Mouse (Mus musculus) liver, postnatal 0 days (tissue): ENCODE data around the gene Slc16a12. TPM values are rescaled to one million over a fixed set of nuclear protein-coding genes. Genes with fewer than 3 reads are reported as not detected.

Source experiments
- ATAC-seq: fragments of 200-750 bp; cut with Nextera tagmentation; 2 replicates; pipeline ENCODE4 v1.8.0; 2017; ENCODE audit warnings: mild to moderate bottlenecking, moderate library complexity
- DNase-seq: peaks from one replicate; pipeline ENCODE4 v3.0.0-alpha.2; 2016
- H3K27ac ChIP-seq: fragments of 300-500 bp; sonication (generic); 2 replicates; pipeline ENCODE4 v1.5.1; 2014; ENCODE audit warnings: antibody characterized with exemption, moderate library complexity, mild to moderate bottlenecking, low read depth
- H3K27me3 ChIP-seq: fragments of 300-500 bp; sonication (generic); 2 replicates; pipeline ENCODE4 v1.6.1; 2014; ENCODE audit warnings: low read length, control low read depth, mixed read lengths; ENCODE audit not compliant: insufficient read depth
- H3K36me3 ChIP-seq: fragments of 300-500 bp; sonication (generic); replicated peaks from 2 replicates; pipeline ENCODE4 v1.6.1; 2014; ENCODE audit warnings: mild to moderate bottlenecking, control low read depth, low read length, moderate library complexity, mixed read lengths; ENCODE audit not compliant: insufficient read depth
- H3K4me1 ChIP-seq: fragments of 300-500 bp; sonication (generic); 2 replicates; pipeline ENCODE4 v1.6.1; 2014; ENCODE audit warnings: antibody characterized with exemption, mild to moderate bottlenecking, control low read depth; ENCODE audit not compliant: insufficient read depth
- H3K4me2 ChIP-seq: fragments of 300-500 bp; sonication (generic); 2 replicates; pipeline ENCODE4 v1.6.1; 2014; ENCODE audit warnings: low read depth, mild to moderate bottlenecking, low read length, moderate library complexity, mixed read lengths
- H3K4me3 ChIP-seq: fragments of 300-500 bp; sonication (generic); 2 replicates; pipeline ENCODE4 v1.5.1; 2014; ENCODE audit warnings: low read depth, low read length
- H3K9ac ChIP-seq: fragments of 300-500 bp; sonication (generic); replicated peaks from 2 replicates; pipeline ENCODE4 v1.6.1; 2014; ENCODE audit warnings: mild to moderate bottlenecking, moderate library complexity
- H3K9me3 ChIP-seq: fragments of 300-500 bp; sonication (generic); 2 replicates; pipeline ENCODE4 v1.6.1; 2016; ENCODE audit warnings: mild to moderate bottlenecking, control low read depth, low read length, mixed read lengths
- CTCF ChIP-seq: sonication (generic); IDR thresholded peaks from 2 replicates; pipeline ENCODE4 v1.5.1; 2016; ENCODE audit warnings: antibody characterized with exemption, low read depth
- EP300 ChIP-seq: IDR thresholded peaks from 2 replicates; pipeline ENCODE4 v1.6.1; 2016; ENCODE audit warnings: antibody characterized with exemption, low read depth, mild to moderate bottlenecking
- WGBS: fragments of 180-500 bp; shearing (Covaris S2); extraction: QIAGEN DNeasy Blood & Tissue Kit; methylation state at CpG from one replicate; pipeline ENCODE4 v1.1.7; 2014; ENCODE audit not compliant: insufficient replicate concordance; 5-methylcytosine and 5-hydroxymethylcytosine counted together
- polyA plus RNA-seq: library from polyadenylated mRNA; unstranded; fragments of >200 nt; fragmentation: Nextera tagmentation; extraction: Ambion mirVana; gene quantifications from 2 replicates; pipeline ENCODE4 v1.2.1, GENCODE M21; 2015

The Slc16a12 gene
- 17.1 and 22.6 TPM in 2 replicates for polyA plus RNA-seq

GRCm38 (mm10) chr19:34746688-34747504 is at the start of gene Slc16a12:
Slc16a12 (minus strand) TSS chr19:34747289.
- Histone ChIP-seq H3K27ac (peak within 1 kb of the TSS; percentile 93), H3K4me2 (peak within 1 kb of the TSS; percentile 78), H3K4me3 (peak within 1 kb of the TSS; percentile 58), H3K36me3 (no peaks in the 10 kb centered on the region), H3K9me3 (no peaks in the 10 kb centered on the region), H3K27me3 (no peaks in the 10 kb centered on the region), H3K4me1 (no peaks in the 10 kb centered on the region), H3K9ac (peak within 1 kb of the TSS; percentile 70)
- DNase-seq = peak; percentile 61
- peak; percentile 70 for ATAC-seq
- 2% methylated on average over 32 of the region's 61 CpGs for WGBS
- no peak for TF ChIP-seq CTCF
- no peak for TF ChIP-seq EP300

- H3K4me3 ChIP-seq = no peak overlapping the region
- 74% methylated on average over 4 of the region's 4 CpGs for WGBS
- no peaks in the 10 kb centered on the region for H3K36me3 ChIP-seq
- no peak overlapping the region for H3K9ac ChIP-seq
- H3K27me3 ChIP-seq = no peaks in the 10 kb centered on the region
- no peak overlapping the region for H3K27ac ChIP-seq
- H3K4me1 ChIP-seq = no peaks in the 10 kb centered on the region
- TF ChIP-seq EP300 (no peak), CTCF (no peak)
- no peak overlapping the region for H3K4me2 ChIP-seq
- DNase-seq = no peak
- no peaks in the 10 kb centered on the region for H3K9me3 ChIP-seq
- ATAC-seq = no peak
These were observed 49.3 kb upstream of the Slc16a12 start for GRCm38 (mm10) chr19:34796396-34796795.

GRCm38 (mm10) chr19:34782491-34782890 is 35.4 kb upstream of the Slc16a12 start:
- no peak overlapping the region for H3K4me2 ChIP-seq
- WGBS = 83% methylated on average over 2 of the region's 2 CpGs
- H3K27me3 ChIP-seq = no peaks in the 10 kb centered on the region
- no peak overlapping the region for H3K27ac ChIP-seq
- DNase-seq (no peak), ATAC-seq (no peak)
- TF ChIP-seq EP300 (no peak), CTCF (no peak)
- no peak overlapping the region for H3K9ac ChIP-seq
- H3K4me3 ChIP-seq = no peak overlapping the region
- no peaks in the 10 kb centered on the region for H3K9me3 ChIP-seq
- H3K4me1 ChIP-seq = no peaks in the 10 kb centered on the region
- H3K36me3 ChIP-seq = no peaks in the 10 kb centered on the region

GRCm38 (mm10) chr19:34778993-34779392 is 31.9 kb upstream of the Slc16a12 start:
- DNase-seq (no peak), ATAC-seq (no peak)
- Histone ChIP-seq H3K4me2 (no peak overlapping the region), H3K9me3 (no peaks in the 10 kb centered on the region), H3K4me1 (no peaks in the 10 kb centered on the region), H3K27ac (no peak overlapping the region), H3K9ac (no peak overlapping the region), H3K27me3 (no peaks in the 10 kb centered on the region), H3K4me3 (no peak overlapping the region), H3K36me3 (no peaks in the 10 kb centered on the region)
- TF ChIP-seq CTCF = no peak
- TF ChIP-seq EP300 = no peak
- WGBS = 95% methylated on average over 1 of the region's 1 CpGs

GRCm38 (mm10) chr19:34778098-34778497 is 31.0 kb upstream of the Slc16a12 start:
- H3K9ac ChIP-seq = no peak overlapping the region
- no peak overlapping the region for H3K4me3 ChIP-seq
- DNase-seq (no peak), ATAC-seq (no peak)
- no peak overlapping the region for H3K27ac ChIP-seq
- H3K4me2 ChIP-seq = no peak overlapping the region
- H3K27me3 ChIP-seq = no peaks in the 10 kb centered on the region
- no peaks in the 10 kb centered on the region for H3K9me3 ChIP-seq
- no peaks in the 10 kb centered on the region for H3K36me3 ChIP-seq
- no peaks in the 10 kb centered on the region for H3K4me1 ChIP-seq
- TF ChIP-seq EP300 = no peak
- no peak for TF ChIP-seq CTCF

- Histone ChIP-seq H3K4me2 (no peak overlapping the region), H3K27me3 (no peaks in the 10 kb centered on the region), H3K9ac (no peak overlapping the region), H3K4me3 (no peak overlapping the region), H3K9me3 (no peaks in the 10 kb centered on the region), H3K36me3 (no peaks in the 10 kb centered on the region), H3K4me1 (no peaks in the 10 kb centered on the region), H3K27ac (no peak overlapping the region)
- TF ChIP-seq CTCF (peak; percentile 83), EP300 (no peak)
- ATAC-seq = peak; percentile 78
- WGBS = 20% methylated on average over 6 of the region's 6 CpGs
- DNase-seq = peak; percentile 43
These were observed 25.7 kb upstream of the Slc16a12 start for GRCm38 (mm10) chr19:34772775-34773174.
